Mouse (Mus musculus): ENCODE results near the gene Rbck1. TPM values are rescaled to one million over a fixed set of nuclear protein-coding genes. Genes with fewer than 3 reads are reported as not detected.
A peak's percentile ranks its signal among the peaks of the same experiment; 100 is the strongest.
"Not testable (repeated sequence)": the region's sequence is repeated elsewhere in the genome, so short reads cannot be mapped to it uniquely, and the experiment has no call there.

The Rbck1 gene
- polyA plus RNA-seq, 1 experiment from 2014 or later = 98.2 TPM

GRCm38 (mm10) chr2:152358977-152359376, 26.5 kb upstream of the Rbck1 start:
- not testable (repeated sequence) for H3K4me3 ChIP-seq; H3K36me3 ChIP-seq (replicated peaks); H3K27ac ChIP-seq; H3K4me1 ChIP-seq; H3K27me3 ChIP-seq (ENCODE audit: poor library complexity, severe bottlenecking); H3K9me3 ChIP-seq; DNase-seq (ENCODE audit: extremely low spot score, low spot score)
- WGBS = 75% methylated on average over 5 of the region's 5 CpGs

GRCm38 (mm10) chr2:152357254-152357653, 24.8 kb upstream of the Rbck1 start:
- H3K4me1 ChIP-seq = no peaks in the 10 kb centered on the region
- H3K27ac ChIP-seq = no peak overlapping the region
- H3K4me3 ChIP-seq = no peak overlapping the region
- DNase-seq (ENCODE audit: extremely low spot score, low spot score) = no peak
- no peaks in the 10 kb centered on the region for H3K27me3 ChIP-seq (ENCODE audit: poor library complexity, severe bottlenecking)
- H3K36me3 ChIP-seq (replicated peaks) = no peaks in the 10 kb centered on the region
- 88% methylated on average over 3 of the region's 3 CpGs for WGBS
- H3K9me3 ChIP-seq = no peaks in the 10 kb centered on the region

GRCm38 (mm10) chr2:152349842-152350540, 17.5 kb upstream of the Rbck1 start:
- no peak for DNase-seq (ENCODE audit: extremely low spot score, low spot score)
- Histone ChIP-seq H3K4me3 (no peak overlapping the region), H3K36me3 (replicated peaks) (no peaks in the 10 kb centered on the region), H3K9me3 (no peaks in the 10 kb centered on the region), H3K27ac (no peak overlapping the region), H3K4me1 (peaks cover 8% of the 10 kb centered on the region; the same call in 1 of the 2 replicates), H3K27me3 (ENCODE audit: poor library complexity, severe bottlenecking) (peaks cover 9% of the 10 kb centered on the region)
- WGBS = 91% methylated on average over 8 of the region's 8 CpGs

DNA sequence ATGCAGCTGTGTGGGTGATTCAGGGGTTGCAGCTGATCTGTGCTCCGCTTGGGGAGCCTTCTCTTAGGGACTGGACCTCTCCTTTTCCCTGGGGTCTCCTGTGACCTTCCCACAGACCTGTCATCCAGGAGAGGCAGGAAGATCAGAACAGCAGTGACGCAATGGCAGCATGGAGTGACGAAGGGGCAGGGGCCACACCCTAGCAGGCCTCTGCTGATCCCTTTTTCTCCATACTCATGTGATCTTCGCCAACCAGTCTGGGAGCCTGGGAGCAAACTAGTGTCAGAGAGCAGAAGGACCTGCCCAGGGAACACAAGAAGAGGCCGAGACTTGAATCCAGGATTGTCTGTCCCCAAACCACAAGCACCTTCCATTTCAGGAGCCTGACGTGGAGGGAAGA, 16.8 kb upstream of the Rbck1 start:
- no peaks in the 10 kb centered on the region for H3K36me3 ChIP-seq (replicated peaks)
- no peaks in the 10 kb centered on the region for H3K9me3 ChIP-seq
- no peak overlapping the region for H3K4me3 ChIP-seq
- H3K27me3 ChIP-seq (ENCODE audit: poor library complexity, severe bottlenecking) = peaks cover 17% of the 10 kb centered on the region
- WGBS = 80% methylated on average over 6 of the region's 6 CpGs
- peak overlapping the region; percentile 40; the same call in 1 of the 2 replicates for H3K27ac ChIP-seq
- H3K4me1 ChIP-seq = peaks cover 14% of the 10 kb centered on the region
- DNase-seq (ENCODE audit: extremely low spot score, low spot score) = no peak

- H3K27me3 ChIP-seq (ENCODE audit: poor library complexity, severe bottlenecking) = peaks cover 24% of the 10 kb centered on the region
- H3K36me3 ChIP-seq (replicated peaks) = no peaks in the 10 kb centered on the region
- peaks cover 28% of the 10 kb centered on the region for H3K4me1 ChIP-seq
- no peaks in the 10 kb centered on the region for H3K9me3 ChIP-seq
- no peak overlapping the region for H3K4me3 ChIP-seq
- WGBS = 80% methylated on average over 2 of the region's 2 CpGs
- DNase-seq (ENCODE audit: extremely low spot score, low spot score) = no peak
- H3K27ac ChIP-seq = no peak overlapping the region
Observed at GRCm38 (mm10) chr2:152347722-152348121, 15.3 kb upstream of the Rbck1 start.

- H3K36me3 ChIP-seq (replicated peaks) = no peaks in the 10 kb centered on the region
- peak overlapping the region; percentile 49; the same call in 1 of the 2 replicates for H3K27ac ChIP-seq
- H3K27me3 ChIP-seq (ENCODE audit: poor library complexity, severe bottlenecking) = peaks cover 32% of the 10 kb centered on the region
- no peak for DNase-seq (ENCODE audit: extremely low spot score, low spot score)
- WGBS = 44% methylated on average over 9 of the region's 9 CpGs
- peaks cover 28% of the 10 kb centered on the region for H3K4me1 ChIP-seq
- H3K9me3 ChIP-seq = no peaks in the 10 kb centered on the region
- no peak overlapping the region for H3K4me3 ChIP-seq
Observed at GRCm38 (mm10) chr2:152346776-152347465, 14.5 kb upstream of the Rbck1 start.

GRCm38 (mm10) chr2:152345393-152345792, 12.9 kb upstream of the Rbck1 start:
- Histone ChIP-seq H3K4me1 (peaks cover 28% of the 10 kb centered on the region), H3K4me3 (no peak overlapping the region), H3K27me3 (ENCODE audit: poor library complexity, severe bottlenecking) (peaks cover 35% of the 10 kb centered on the region), H3K9me3 (no peaks in the 10 kb centered on the region), H3K27ac (no peak overlapping the region), H3K36me3 (replicated peaks) (no peaks in the 10 kb centered on the region)
- WGBS = 55% methylated on average over 6 of the region's 6 CpGs
- no peak for DNase-seq (ENCODE audit: extremely low spot score, low spot score)

DNA sequence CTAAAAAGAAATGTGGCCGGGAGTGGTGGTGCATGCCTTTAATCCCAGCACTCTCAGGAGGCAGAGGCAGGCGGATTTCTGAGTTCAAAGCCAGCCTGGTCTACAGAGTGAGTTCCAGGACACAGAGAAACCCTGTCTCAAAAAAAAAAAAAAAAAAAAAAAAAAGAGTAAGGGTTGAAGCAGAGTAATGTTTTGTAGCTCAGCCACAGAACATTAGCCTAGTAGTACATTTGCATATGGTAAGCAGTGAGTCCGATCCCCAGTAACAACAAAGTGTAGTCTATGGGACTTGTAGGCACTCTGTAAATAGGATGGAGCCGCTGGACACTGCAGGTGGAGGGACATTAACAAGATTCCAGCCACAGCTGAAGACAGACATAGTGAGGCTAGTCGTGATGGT, 12.5 kb upstream of the Rbck1 start:
- peaks cover 28% of the 10 kb centered on the region for H3K4me1 ChIP-seq
- no peak overlapping the region; the same call in 1 of the 2 replicates for H3K4me3 ChIP-seq
- no peak overlapping the region for H3K27ac ChIP-seq
- 67% methylated on average over 5 of the region's 5 CpGs for WGBS
- no peaks in the 10 kb centered on the region for H3K36me3 ChIP-seq (replicated peaks)
- H3K27me3 ChIP-seq (ENCODE audit: poor library complexity, severe bottlenecking) = peaks cover 35% of the 10 kb centered on the region
- no peaks in the 10 kb centered on the region for H3K9me3 ChIP-seq
- no peak for DNase-seq (ENCODE audit: extremely low spot score, low spot score)

- DNase-seq (ENCODE audit: extremely low spot score, low spot score) = no peak
Observed at GRCm38 (mm10) chr2:152344361-152344760, 11.9 kb upstream of the Rbck1 start.

DNA sequence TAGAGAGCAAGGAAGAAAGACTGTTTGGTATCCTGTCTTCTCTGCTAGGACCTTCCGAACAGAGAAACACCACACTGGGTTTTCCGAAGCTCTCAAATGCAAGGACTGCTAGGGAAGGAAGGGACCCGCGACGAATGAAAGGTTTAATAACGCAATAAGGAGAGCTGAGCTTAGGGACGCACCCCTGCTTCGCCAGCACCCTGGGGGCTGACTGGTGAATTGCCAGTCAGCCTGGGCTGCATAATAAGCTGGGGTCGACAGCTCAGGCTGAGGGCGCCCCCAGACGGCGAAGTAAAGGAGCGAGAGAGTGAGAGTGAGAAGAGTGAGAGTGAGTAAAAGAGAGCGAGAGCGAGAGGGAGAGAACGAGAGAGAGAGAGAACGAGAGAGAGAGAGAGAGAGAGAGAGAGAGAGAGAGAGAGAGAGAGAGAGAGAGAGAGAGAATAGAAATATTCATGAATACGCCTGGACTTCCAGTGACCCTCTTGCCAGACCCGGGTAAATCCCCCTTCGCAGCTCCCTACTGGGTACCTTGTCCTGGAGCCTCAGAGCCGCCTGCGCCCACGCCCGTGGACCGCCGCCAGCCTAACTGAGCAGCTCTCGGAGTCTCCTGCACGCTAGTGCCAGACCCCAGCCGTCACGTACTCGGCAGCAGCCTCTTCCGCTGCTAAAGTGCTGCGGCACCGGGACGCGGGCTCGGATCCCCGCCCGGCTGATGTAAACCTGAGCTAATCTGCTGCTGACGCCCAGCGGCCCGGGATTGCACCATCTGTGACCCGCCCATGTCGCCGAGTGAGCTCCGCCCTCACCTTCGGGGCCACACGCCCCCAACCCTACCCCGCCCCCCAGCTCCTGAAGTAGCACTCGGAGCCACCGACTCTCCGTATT, 11.1 kb upstream of the Rbck1 start, which contains the start of gene Trib3:
Trib3 (minus strand) TSS at position 704 of the 885 bp plus-strand sequence.
- Histone ChIP-seq H3K9me3 (no peaks in the 10 kb centered on the region), H3K4me3 (peak within 1 kb of the TSS; percentile 70), H3K4me1 (peaks cover 28% of the 10 kb centered on the region), H3K36me3 (replicated peaks) (no peaks in the 10 kb centered on the region), H3K27me3 (ENCODE audit: poor library complexity, severe bottlenecking) (peaks cover 35% of the 10 kb centered on the region), H3K27ac (peak within 1 kb of the TSS; percentile 83)
- DNase-seq (ENCODE audit: extremely low spot score, low spot score) = peak; percentile 77
- WGBS = under 1% methylated on average over 51 of the region's 52 CpGs

More at GRCm38 (mm10) chr2:152344361-152344760, 11.9 kb upstream of the Rbck1 start:
- no peaks in the 10 kb centered on the region for H3K9me3 ChIP-seq
- no peaks in the 10 kb centered on the region for H3K36me3 ChIP-seq (replicated peaks)
- peaks cover 28% of the 10 kb centered on the region for H3K4me1 ChIP-seq
- H3K4me3 ChIP-seq = peak overlapping the region; percentile 70
- peak overlapping the region; percentile 83 for H3K27ac ChIP-seq
- 12% methylated on average over 10 of the region's 10 CpGs for WGBS
- peaks cover 35% of the 10 kb centered on the region for H3K27me3 ChIP-seq (ENCODE audit: poor library complexity, severe bottlenecking)

GRCm38 (mm10) chr2:152339631-152340179, 7.3 kb upstream of the Rbck1 start:
- peaks cover 25% of the 10 kb centered on the region for H3K4me1 ChIP-seq
- DNase-seq (ENCODE audit: extremely low spot score, low spot score) = no peak
- H3K9me3 ChIP-seq = no peaks in the 10 kb centered on the region
- H3K27ac ChIP-seq = no peak overlapping the region
- no peaks in the 10 kb centered on the region for H3K36me3 ChIP-seq (replicated peaks)
- H3K27me3 ChIP-seq (ENCODE audit: poor library complexity, severe bottlenecking) = peaks cover 28% of the 10 kb centered on the region
- 92% methylated on average over 22 of the region's 22 CpGs for WGBS
- no peak overlapping the region for H3K4me3 ChIP-seq

DNA sequence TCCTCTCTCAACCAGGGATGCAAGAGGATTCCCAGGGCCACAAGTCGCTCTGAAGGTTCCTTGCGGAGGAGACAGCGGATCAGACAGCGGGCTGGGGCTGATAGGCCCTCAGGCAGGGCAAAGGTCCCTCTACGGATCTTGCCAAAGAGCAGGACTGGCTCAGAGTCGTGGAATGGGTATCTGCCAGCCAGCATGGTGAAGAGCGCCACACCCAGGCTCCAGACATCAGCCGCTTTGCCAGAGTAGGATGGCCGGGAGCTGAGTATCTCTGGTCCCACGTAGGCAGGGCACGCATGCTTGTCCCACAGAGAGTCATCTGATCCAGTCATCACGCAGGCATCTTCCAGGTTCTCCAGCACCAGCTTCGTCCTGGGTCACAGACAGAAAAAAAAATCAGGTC, 5.9 kb upstream of the Rbck1 start:
- no peak overlapping the region for H3K27ac ChIP-seq
- peaks cover 16% of the 10 kb centered on the region for H3K4me1 ChIP-seq
- WGBS = 83% methylated on average over 13 of the region's 13 CpGs
- no peak overlapping the region for H3K4me3 ChIP-seq
- DNase-seq (ENCODE audit: extremely low spot score, low spot score) = no peak
- H3K36me3 ChIP-seq (replicated peaks) = no peaks in the 10 kb centered on the region
- H3K27me3 ChIP-seq (ENCODE audit: poor library complexity, severe bottlenecking) = peaks cover 22% of the 10 kb centered on the region
- no peaks in the 10 kb centered on the region for H3K9me3 ChIP-seq

Data from forebrain, embryonic 10.5 days (tissue).